Mouse (Mus musculus): ENCODE measurements around the gene Col27a1.

Gene Col27a1

DNA sequence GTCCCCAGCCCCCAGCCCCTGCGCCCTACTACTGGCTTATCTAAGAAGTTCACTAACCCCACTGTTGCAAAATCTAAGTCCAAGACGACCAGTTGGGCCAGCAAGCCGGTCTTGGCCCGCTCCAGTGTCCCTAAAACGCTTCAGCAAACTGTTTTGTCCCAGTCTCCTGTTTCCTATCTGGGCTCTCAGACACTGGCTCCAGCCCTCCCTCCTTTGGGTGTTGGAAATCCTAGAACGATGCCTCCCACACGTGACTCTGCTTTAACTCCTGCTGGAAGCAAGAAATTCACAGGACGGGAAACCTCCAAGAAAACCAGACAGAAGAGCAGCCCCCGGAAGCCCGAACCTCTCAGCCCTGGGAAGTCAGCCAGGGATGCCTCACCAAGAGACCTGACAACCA is 11.6 kb downstream of the Col27a1 start:
- DNase-seq (ENCODE audit: low spot score in 2 of 2): peak in 1 of 2 experiments; percentile 44

GRCm38 (mm10) chr4:63226164-63226882 is 12.5 kb downstream of the Col27a1 start:
- no peak for DNase-seq (ENCODE audit: low spot score in 2 of 2)

GRCm38 (mm10) chr4:63226883-63227235 is 13.1 kb downstream of the Col27a1 start:
- DNase-seq (ENCODE audit: low spot score in 2 of 2): no peak

DNA sequence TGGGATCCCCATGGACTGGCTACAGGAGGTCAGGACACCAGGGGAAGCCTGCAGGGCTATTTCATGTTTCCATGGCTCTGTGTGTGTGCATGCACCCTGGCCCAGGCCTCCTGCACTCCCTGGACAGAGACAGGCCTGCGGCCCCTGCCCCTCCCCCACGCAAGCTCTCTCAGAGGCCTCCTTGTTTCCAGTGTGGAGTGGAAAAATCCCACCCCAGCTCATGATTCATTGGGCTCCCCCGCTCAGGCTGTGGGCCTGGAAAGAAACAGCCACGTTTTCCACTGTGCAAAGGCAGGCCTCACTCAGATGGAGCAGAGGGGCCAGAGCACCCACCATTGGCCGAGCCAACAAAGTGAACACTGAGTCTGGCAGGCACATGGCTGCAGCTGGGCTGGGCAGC is 15.1 kb downstream of the Col27a1 start:
- DNase-seq (ENCODE audit: low spot score in 2 of 2): no peak

GRCm38 (mm10) chr4:63229991-63230581 is 16.3 kb downstream of the Col27a1 start:
- peak; percentile 63 to 72 for DNase-seq (ENCODE audit: low spot score in 2 of 2)

GRCm38 (mm10) chr4:63231121-63231520 is 17.3 kb downstream of the Col27a1 start:
- peak; percentile 76 to 80 for DNase-seq (ENCODE audit: low spot score in 2 of 2)

DNA sequence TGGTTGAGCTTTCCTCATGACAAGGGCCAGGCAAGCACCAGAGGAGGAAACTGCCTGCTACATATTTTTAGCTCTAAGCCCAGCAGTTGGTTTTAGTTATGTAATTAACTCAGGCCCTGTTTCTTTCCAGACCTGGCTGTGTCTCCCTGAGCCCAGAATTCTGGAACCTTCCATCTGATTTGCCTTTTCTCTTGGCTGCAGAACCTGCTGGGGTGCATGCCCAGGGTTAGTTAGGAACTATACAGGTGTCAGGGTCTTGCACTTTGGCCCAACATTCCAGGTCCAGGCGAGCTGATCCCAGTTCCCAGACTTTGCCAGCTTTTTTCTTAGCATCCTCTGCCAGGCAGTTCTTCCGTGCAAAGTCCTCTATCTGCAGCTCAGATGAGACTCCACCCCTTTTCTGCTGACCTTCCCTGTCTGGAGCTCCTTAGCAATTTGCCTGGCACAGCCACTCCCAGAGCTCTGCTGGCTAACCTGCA is 18.8 kb downstream of the Col27a1 start:
- peak in 1 of 2 experiments; percentile 29 for DNase-seq (ENCODE audit: low spot score in 2 of 2)

GRCm38 (mm10) chr4:63233557-63234452 is 20.0 kb downstream of the Col27a1 start:
- DNase-seq (ENCODE audit: low spot score in 2 of 2): no peak

GRCm38 (mm10) chr4:63234852-63235251 is 21.0 kb downstream of the Col27a1 start:
- DNase-seq (ENCODE audit: low spot score in 2 of 2): no peak

GRCm38 (mm10) chr4:63236235-63236634 is 22.4 kb downstream of the Col27a1 start:
- no peak for DNase-seq (ENCODE audit: low spot score in 2 of 2)

GRCm38 (mm10) chr4:63237225-63237624 is 23.4 kb downstream of the Col27a1 start:
- DNase-seq (ENCODE audit: low spot score in 2 of 2): no peak

DNA sequence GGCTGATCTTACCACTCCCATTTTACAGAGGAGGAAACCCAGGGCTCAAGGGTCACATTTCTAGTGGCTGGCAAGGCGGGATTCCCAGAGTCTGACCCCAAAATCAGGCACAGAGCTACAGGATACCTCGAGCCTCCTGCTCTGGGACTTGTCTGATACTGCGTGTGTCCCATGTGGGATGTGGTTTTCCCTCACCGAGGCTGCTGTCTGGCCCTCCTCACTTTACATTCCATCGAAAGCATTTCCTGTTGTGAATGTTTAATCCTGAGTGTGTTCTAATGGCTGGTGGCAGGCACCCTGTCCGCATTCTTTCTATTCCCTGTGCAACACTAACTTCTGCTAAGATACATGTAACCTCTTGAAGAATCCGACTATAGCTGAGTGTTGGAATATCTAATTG is 24.3 kb downstream of the Col27a1 start:
- DNase-seq (ENCODE audit: low spot score in 2 of 2): no peak

DNA sequence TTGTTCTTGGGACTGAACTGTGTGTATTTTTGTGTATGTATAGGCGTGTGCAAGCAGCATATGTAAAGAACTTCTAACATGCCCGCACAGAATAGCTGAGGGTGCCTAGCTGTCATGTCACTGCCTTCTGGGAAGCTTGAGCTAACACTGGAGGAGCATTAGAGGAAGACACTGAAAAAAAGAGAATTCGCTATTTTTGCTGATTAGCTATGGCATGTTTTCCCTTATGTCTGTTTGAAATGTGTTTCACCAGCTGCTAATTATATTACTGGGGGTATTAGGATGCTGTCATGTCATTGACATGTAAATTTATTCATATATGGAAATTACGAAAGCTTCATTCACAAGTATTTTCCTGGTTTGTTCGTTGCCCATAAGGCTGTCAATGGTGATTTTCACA is 24.9 kb downstream of the Col27a1 start:
- no peak for DNase-seq (ENCODE audit: low spot score in 2 of 2)

DNA sequence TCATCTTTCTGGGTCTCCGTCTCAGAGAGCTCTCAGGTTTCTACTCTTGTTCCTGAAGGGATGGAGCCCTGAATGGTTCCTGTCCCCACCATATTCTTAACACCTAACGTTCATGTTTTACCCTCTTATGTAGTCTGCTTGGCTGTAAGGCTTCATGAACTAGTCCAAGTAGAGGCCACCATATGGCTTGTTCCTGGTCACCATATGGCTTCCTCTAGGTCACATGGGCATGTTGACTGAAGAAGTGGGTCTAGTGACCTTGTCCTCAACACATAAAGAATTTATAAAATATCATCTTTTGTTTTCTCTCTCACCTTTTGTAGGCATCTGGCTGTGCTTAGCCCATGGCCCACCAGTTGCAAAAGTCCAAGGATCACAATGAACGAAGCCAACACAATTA is 27.2 kb downstream of the Col27a1 start:
- no peak for DNase-seq (ENCODE audit: low spot score in 2 of 2)

GRCm38 (mm10) chr4:63247991-63248390 is 34.2 kb downstream of the Col27a1 start:
- DNase-seq (ENCODE audit: low spot score in 2 of 2): no peak

- DNase-seq (ENCODE audit: low spot score in 2 of 2): no peak
Measured at GRCm38 (mm10) chr4:63248951-63249350, 35.1 kb downstream of the Col27a1 start.

GRCm38 (mm10) chr4:63251760-63252159 is 38.0 kb downstream of the Col27a1 start:
- DNase-seq (ENCODE audit: low spot score in 2 of 2): no peak

GRCm38 (mm10) chr4:63253716-63254115 is 39.9 kb downstream of the Col27a1 start:
- DNase-seq (ENCODE audit: low spot score in 2 of 2): peak; percentile 69 to 74

DNA sequence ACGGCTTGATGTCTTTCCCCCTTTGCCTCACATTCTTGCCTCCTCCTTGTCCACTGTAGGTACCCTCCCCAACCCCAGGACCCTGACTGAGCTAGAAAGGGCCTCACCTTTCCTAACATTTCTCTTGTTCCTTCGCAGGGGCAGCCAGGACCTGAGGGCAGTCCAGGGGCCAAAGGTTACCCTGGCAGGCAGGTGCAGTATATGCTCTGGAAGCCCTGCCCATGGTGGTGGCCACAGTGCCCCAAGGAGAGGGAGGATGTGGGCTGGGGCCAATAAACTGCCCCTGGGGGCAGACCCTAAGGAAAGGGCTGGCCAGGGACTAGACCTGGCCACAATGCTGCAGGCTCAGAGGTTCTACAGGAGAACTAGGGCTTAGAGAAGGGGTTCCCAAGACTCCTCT is 40.3 kb downstream of the Col27a1 start:
- no peak for DNase-seq (ENCODE audit: low spot score in 2 of 2)

DNA sequence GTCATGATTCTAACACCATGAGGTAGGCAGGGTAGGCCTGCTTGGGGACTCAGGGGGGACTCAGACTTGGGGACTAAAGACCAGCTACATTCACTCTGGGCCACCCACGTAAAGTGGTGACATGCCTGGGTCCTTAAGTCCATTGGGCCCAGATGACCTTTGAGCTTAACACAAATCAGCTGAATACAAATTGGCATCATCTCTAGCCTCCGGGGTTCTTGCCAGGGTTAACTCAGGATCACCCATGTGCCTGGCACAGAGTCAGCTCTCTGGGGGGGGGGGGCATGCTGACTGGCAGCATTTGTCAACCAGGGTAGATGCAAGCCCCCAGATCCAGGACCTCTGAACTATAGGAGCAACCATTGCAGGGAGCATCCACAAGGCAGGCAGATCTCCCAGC is 42.6 kb downstream of the Col27a1 start:
- no peak for DNase-seq (ENCODE audit: low spot score in 2 of 2)

DNA sequence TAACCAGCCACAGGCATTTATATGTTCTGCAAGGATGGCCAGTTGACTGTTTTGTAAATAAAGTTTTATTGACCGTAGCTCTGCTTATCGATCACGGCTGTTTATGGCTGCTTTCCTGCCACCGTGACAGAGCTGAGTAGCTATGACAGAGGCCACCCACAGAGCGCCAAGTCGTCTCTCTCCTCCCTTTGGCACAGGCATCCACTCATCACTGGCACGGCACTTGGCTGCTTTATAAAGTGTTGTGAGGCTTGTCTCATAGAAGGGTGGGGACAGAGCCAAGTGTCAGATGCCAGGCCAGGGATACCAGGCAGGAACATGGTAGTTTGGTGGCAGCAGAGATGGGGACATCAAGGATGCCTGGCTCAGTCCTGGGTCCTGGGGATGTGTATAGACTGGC is 43.5 kb downstream of the Col27a1 start:
- no peak for DNase-seq (ENCODE audit: low spot score in 2 of 2)

- DNase-seq (ENCODE audit: low spot score in 2 of 2): no peak
Measured at GRCm38 (mm10) chr4:63258096-63258495, 44.3 kb downstream of the Col27a1 start.

GRCm38 (mm10) chr4:63259066-63259465 is 45.3 kb downstream of the Col27a1 start:
- DNase-seq (ENCODE audit: low spot score in 2 of 2): no peak
